Mouse (Mus musculus): Measurements from ENCODE around the gene Ssh3. TPM values are rescaled to one million over a fixed set of nuclear protein-coding genes. Genes with fewer than 3 reads are reported as not detected.

Gene Ssh3
- polyA plus RNA-seq (2017; shearing (Covaris generic)) = 10 to 100 TPM in 2 of 3 experiments, 1 to 10 TPM in 1; 9.6 to 14.5 (median 13.6) TPM

GRCm38 (mm10) chr19:4268566-4269361, at the start of gene Ssh3:
Ssh3 (minus strand) TSS chr19:4269180.
- ATAC-seq = peak; percentile 65

- no peak for ATAC-seq
Measured at GRCm38 (mm10) chr19:4317181-4317580, 48.2 kb upstream of the Ssh3 start.

DNA sequence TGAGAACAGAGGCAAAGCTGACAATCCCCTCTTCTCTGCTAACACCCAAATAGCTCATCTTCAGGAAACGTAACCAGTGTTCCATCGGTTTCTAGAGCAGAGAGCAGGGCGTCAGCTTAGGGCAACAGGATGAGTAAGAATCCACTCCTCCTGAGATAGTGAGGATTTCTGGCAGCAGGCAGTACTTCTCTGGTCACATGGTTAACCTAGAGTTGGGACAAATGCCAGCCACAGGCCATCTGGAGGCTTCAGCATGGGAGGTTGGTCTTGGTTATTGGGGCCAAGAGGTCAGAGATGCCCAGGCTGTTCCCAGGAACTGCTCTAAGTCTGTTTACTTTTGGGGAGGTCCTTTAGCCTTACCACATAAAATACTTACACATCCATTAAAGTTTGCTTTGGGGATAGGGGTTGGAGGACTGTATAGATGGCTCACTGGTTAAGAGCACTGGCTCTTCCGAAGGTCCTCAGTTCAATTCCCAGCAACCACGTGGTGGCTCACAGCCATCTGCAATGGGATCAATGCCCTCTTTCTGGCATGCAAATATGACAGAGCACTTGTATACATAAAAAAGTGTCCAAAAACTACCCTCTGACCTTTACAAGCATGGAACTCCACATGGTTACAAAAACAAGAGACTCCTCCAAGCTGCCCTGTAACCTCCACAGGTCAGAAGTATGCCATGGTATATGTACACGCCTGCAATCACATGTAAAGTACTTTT, 46.4 kb upstream of the Ssh3 start:
- ATAC-seq = no peak

- peak; percentile 56 for ATAC-seq
Measured at GRCm38 (mm10) chr19:4309776-4310185, 40.8 kb upstream of the Ssh3 start.

GRCm38 (mm10) chr19:4309302-4309701, 40.3 kb upstream of the Ssh3 start:
- ATAC-seq = no peak

GRCm38 (mm10) chr19:4306190-4306577, 37.2 kb upstream of the Ssh3 start, which contains the start of gene Grk2:
Grk2 (minus strand) TSS chr19:4306222.
- ATAC-seq = no peak

DNA sequence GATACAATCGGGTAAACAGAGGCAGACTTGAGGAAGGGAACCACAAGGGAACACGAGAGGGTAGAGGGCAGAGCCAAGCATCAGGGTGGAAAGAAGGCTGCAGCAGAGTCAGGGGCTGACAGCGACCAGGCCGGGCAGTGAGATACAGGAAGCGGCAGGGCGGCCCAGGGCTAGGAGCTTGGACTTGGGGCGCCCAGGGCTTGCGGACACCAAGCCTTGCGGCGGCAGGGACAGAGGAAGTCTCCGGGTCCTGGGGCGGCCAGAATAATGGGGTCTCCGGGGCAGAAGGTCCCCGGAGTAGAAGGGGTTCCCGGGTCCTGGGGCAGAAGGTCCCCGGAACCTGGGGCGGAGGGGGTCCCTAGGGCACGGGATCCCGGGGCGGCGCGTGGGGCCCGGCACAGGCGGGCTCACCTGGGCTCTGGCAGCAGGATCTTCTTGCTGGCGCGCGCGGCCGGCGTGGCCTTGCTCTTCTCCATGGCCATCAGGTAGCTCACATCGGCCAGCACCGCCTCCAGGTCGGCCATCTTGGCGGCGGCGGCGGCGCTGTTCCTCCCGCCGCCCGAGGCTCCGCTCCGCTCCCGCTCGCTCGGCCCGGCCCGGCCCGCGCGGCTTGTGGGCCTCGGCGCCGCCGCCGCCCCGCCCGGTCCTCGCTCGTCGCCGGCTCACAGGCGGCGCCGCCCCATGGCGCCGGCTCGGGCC, 36.7 kb upstream of the Ssh3 start:
- ATAC-seq = no peak

- peak; percentile 51 for ATAC-seq
Measured at GRCm38 (mm10) chr19:4304871-4305321, 35.9 kb upstream of the Ssh3 start.

GRCm38 (mm10) chr19:4304251-4304821, 35.4 kb upstream of the Ssh3 start:
- no peak for ATAC-seq

DNA sequence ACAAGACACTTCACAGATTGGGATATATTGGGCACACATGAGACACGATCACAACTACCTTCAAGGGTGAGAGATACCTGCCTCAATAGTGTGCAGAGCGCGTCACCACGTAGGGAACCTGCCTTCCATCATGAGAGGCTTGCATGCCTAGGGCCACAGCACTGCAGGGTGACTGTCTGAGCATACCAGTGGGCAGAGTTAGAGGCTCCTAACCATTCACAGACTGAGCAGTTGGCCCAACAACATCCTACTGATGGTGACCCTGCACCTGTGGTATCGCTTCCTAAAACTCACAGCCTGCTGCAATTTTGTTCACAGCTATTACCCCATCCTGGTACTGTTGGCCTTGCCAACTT, 34.6 kb upstream of the Ssh3 start:
- ATAC-seq = no peak

- ATAC-seq = no peak
Measured at GRCm38 (mm10) chr19:4302936-4303639, 34.1 kb upstream of the Ssh3 start.

GRCm38 (mm10) chr19:4301735-4302651, 33.0 kb upstream of the Ssh3 start:
- ATAC-seq = peak; percentile 23

- no peak for ATAC-seq
Measured at GRCm38 (mm10) chr19:4300852-4301734, 32.1 kb upstream of the Ssh3 start.

DNA sequence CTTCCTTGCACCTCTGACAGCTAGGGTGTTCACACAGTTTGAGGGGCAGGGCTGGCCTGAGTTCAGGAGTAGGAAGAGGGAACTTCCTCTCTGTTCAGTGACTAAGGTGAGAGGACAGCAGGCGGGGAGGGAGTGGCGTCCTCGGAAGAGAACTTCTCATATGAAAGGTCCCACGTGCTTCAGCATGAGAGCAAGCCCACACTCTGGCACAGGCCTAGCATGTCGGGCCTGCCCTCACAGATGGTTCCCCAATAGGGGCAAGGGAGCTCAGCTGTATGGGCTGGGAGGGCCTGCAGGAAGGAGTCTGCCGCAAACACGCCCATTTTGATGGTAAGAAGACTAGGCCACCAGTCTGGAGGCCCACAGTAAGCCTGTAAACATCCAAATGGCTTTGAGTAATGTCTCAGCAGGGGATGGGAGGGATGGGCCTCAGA, 31.3 kb upstream of the Ssh3 start:
- peak; percentile 82 for ATAC-seq

GRCm38 (mm10) chr19:4299574-4300270, 30.7 kb upstream of the Ssh3 start:
- ATAC-seq = peak; percentile 30

DNA sequence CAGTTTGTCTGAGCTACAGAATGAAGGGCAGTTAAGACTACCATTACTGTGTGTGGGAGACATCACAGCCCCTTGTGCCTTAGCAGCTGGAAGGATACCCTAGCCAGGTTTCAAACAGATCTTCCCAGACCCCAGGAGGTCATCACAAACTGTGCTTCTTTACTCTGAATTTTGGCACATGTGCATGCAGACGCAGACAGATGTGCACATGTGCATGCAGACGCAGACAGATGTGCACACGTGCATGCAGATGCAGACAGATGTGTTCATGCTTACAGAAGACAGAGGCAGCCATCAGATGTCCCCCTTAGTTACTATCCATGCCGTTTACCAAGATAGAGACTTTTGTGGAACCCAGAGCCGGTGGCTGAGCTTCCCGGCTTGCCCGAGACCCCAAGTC, 30.1 kb upstream of the Ssh3 start:
- ATAC-seq = no peak

GRCm38 (mm10) chr19:4298322-4299121, 29.5 kb upstream of the Ssh3 start:
- no peak for ATAC-seq

GRCm38 (mm10) chr19:4297851-4298250, 28.9 kb upstream of the Ssh3 start:
- no peak for ATAC-seq
